Mouse (Mus musculus): ENCODE measurements around the gene Ube2z.
"Not testable (repeated sequence)": the region's sequence is repeated elsewhere in the genome, so short reads cannot be mapped to it uniquely, and the experiment has no call there.

The Ube2z gene

DNA sequence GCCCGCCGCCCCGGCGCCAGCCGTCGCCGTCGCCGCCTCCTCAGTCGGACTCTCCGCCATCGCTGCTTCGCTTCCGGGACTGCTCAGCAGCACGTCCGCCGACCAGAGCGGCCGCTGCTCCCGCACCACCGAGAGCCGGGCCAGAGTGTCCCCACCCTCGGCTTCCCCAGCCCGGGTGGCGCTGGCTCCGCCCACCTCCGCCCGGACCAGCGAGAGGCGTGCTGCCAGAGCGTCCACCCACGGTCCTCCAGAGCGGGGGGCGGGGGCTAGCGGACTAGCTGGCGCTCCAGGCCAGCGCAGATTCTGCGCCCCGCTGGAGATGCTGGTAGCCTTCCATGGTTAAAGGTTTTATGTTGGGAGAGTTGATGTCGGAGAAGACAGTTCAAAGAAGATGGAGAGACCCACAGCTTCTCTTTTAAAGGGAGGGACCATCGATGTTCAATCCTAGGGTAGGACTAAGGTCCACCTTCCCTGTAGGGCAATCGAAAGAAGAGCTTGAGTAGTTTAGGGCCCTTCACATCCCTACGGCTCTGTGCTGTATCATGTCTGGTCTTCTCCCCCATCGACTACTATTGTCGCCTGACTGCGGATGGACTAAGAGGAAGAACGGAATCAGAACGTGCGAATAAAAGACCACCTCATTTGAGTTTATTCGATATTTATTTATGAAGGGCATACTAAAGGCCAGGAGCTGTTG is at the start of gene Ube2z:
Gene Ube2z (minus strand): TSS at position 174 of the 697 bp plus-strand sequence.
- peak; percentile 98 for DNase-seq

DNA sequence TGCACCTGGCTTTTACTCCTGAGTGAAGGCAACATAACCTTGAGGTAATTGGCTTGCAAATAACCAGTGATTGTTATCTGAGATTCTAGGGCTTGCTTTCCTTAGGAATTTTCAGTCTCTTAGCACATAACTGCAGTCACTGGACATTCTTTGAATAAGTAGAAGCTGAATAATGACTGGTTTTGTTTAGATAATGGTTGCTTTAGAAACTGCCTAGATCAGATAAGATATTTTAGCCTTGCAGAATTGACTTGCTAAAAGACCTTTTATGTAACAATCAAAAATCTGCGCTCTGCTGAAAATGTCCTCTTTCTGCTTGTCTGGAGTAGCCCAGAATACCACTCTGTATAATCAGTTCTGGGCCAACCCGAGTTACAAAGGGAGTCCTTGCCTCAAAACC is 48.9 kb upstream of the Ube2z start:
- DNase-seq = no peak

DNA sequence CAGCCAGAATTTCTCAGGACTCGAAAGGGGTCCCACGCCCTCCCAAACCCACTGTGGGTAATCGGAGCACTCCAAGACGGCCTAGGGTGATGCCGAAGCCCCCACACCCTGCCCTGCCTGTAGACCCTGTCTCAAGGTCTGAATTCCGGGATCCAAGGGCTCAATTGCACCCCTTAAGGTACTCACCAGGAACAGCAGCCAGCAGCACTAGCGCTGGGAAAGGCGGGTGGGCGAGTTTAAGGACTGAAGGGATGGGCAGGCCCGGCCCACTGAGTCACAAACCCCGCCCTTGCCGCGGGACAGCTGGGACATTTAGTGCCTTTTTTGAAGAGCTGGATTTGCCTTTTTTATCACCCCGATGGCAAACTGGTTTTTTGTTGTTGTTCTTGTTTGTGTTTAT is 46.6 kb upstream of the Ube2z start, which contains the start of gene Calcoco2:
Gene Calcoco2 (minus strand): TSS at position 214 of the 400 bp plus-strand sequence.
- DNase-seq = no peak

DNA sequence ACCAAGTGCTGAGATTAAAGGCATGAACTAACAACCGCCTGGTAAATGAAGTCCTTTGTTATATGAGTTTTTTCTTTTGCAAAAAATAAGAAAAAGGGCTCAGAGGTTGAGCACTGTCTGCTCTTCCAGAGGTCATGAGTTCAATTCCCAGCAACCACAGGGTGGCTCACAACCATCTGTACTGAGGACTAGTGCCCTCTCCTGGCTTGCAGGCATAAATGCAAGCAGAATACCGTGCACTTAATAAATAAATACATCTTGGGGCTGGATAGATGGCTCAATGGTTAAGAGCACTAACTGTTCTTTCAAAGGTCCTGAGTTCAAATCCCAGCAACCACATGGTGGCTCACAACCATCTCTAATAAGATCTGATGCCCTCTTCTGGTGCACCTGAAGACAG is 45.8 kb upstream of the Ube2z start:
- DNase-seq = not testable (repeated sequence)

DNA sequence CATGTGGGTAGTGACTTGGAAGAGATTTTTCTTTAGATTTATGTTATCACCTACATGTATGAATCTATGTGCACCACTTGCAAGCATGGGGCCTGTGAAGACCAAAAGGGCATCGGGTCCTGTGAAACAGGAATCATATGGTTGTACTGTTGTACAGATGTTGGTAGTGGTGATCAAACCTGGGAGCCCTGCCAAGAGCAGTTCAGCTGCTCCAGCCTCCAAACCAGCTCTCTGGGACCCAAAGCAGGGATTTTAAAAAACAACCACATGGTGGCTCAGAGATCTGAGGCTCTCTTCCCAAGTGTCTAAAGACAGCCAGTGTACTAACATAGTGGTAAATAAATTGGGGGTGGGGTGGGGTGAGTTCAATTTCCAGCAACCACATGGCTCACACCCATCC is 43.2 kb upstream of the Ube2z start:
- DNase-seq = no peak

DNA sequence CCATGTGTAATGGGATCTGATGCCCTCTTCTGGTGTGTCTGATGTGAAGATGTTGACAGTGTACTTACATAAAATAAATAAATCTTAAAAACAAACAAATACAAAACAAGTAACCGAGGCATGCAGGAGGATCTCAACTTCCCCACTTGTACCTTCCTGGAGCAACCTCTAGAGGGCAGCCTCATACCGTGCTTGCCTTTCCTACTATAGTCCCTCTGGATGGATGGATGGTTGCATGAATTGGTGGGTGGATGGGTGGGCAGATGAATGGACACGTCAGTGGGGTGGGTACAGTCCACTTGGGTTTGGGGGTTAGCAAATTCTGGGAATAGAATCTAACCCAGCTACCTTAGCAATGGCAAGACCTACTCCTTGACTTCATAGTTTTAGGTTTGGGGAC is 28.2 kb upstream of the Ube2z start:
- peak; percentile 54 for DNase-seq

DNA sequence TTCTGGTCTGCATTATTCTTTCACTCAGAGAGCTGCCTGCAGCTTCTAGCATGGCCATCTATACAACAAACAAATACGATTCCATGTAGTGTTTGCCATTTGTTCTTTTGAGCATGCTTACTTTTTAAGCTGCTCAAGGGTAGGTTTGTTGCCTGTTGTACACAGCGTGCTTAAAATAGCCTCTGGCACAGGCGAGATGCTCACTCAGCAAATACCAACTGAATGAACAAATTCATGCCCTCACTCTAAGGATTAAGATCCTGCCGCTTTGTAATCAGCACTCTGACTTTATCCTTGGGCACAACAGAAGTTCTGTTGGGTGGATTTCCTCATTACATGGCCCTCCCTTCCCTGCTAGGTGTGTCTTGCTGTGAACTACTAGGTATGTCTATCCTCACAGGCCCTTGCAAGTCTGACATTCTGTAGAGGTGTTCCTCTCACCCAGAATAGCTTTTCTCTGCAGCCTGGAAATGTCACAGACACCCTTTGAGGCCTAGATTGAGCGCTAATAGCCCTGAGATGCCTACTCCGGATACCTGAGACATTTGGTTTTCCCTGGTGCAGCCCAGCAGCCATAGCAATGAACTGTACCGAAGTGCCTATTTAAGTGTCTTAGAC is 27.6 kb upstream of the Ube2z start:
- no peak for DNase-seq

DNA sequence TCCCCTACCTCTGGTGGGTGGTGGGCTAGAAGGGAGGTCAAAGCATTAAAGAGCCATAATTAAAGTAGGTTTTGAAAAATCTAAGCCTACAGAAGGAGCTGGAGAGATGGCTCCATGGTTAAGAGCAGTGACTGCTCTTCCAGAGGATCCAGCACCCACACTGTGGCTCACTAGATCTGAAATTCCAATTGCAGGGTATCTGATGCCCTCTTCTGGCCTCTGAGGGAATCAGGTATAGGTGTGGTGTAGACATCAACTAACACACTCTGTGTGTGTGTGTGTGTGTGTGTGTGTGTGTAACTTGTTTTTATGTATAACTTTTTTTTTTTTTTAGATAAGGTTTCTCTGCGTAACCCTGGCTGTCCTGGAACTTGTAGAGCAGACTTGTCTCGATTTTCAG is 25.9 kb upstream of the Ube2z start:
- DNase-seq = no peak

DNA sequence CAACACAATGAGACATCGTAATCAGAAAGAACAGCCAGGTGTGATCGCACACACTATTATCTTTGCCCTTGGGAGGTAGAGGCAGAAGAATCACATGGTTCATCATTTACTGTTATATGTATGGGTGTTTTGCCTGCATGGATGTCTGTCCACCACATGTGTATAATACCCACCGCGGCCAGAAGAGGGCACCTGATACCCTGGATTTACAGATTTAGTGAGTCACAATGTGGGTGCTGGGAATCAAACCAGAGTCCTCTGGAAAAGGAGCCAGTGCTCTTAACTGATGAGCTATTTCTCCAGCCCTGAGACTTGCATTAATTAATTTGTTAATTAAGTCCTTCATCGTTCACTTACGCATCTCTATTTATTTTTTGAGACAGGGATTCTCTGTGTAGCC is 22.8 kb upstream of the Ube2z start:
- DNase-seq = no peak

DNA sequence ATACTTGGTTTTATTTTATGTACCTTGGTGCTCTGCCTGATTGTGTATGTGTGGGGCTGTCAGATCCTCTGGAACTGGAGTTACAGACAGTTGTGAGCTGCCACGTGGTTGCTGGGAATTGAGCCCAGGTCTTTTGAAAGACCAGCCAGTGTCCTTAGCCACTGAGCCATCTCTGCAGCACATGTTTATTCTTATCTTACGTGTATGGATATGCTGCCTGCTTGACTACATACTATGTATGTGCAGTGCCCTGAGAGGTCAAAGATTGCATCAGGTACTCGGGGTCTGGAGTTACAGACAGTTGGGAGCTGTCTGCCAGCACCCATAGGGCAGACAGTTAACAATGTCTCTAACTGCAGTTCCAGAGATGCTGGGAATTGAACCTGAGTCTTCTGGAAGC is 17.5 kb upstream of the Ube2z start:
- no peak for DNase-seq

DNA sequence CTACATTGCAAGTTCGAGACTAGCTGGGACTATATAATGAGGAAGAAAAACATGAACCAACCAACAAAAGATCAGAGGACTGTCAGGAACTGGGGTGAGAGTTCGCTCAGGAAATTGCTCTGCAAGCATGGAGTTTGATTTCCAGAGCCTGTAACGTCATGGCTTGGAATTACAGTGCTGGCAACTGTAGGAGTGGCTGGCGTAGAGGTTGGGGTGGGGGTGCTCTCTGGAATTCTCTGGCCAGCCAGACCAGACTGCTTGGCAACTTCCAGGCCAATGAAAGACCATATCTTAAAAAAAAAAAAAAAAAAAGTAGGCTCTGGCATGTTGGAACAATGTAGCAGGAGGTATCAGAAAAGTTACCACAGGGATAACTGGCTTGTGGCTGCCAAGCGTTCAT is 15.5 kb upstream of the Ube2z start:
- DNase-seq = no peak

DNA sequence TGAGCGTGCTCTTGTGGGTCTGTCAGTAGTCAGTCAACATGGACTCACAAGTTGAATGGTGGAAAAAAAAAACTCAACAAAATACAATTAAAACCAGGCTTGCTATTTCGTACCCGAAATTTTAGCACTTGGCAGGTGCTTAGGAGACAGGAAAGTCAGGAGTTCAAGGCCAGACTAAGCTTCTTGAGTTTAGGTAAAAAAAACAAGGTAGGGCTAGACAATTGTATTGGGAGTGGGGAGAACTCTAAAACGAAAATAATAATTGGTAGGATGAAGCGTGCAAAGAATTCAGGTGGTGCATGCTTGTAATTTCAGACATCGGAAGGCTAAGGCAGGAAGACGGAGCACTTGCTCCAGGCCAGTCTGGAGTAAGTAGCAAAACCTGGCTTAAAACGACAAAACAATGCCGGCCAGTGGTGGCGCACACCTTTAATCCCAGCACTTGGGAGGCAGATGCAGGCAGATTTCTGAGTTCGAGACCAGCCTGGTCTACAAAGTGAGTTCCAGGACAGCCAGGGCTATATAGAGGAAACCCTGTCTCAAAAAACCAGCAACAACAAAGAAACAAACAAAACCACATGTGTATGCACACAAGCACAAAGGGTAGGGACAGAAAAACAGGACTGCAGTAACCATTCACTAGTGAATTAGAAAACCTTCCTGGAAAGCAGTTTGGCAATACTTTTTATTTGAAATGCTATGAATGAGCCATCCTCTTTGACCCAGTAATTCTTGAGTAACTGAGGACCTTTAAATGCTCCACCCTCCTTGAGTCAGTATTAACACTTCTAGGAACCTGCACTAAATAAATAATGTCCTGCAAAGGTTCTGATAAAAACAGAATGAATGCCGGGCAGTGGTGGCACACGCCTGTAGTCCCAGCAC is 11.3 kb upstream of the Ube2z start:
- no peak for DNase-seq

DNA sequence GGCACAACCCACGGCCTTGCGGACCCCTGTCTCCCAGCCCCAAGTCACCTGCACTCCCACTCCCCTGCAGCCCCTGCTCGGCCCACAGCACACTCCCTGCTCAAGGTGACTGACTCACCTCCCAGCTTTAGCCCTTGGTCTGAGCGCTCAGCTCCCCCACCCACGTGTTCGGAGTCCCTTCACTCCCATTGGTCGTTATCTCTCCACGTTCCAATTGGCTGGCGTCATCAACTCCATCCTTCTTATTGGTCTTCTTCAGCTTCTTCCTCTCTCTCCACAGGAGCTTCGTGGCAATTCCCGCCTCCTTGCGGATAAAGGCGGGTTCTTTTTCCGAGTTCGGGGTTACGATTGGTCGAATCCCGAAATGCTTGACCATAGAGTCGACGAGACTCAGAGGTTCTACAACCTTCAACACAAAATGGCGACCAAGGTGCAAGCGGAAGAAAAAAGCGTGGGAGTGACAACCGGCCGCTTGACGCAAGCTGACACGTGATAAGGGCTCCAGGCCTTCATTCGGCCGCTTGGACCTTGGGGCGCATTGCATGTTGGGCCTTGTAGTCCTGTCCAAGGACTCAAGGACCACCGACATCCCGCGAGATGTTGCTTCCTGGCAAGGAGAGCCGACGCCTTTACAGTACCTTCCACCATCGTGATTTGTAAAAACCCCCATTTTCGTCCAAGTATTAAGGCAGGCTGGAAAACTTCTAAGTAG is 10.5 kb upstream of the Ube2z start, which contains the start of gene Atp5g1:
Gene Atp5g1 (minus strand): TSS at position 162 of the 712 bp plus-strand sequence.
- DNase-seq = peak; percentile 97

DNA sequence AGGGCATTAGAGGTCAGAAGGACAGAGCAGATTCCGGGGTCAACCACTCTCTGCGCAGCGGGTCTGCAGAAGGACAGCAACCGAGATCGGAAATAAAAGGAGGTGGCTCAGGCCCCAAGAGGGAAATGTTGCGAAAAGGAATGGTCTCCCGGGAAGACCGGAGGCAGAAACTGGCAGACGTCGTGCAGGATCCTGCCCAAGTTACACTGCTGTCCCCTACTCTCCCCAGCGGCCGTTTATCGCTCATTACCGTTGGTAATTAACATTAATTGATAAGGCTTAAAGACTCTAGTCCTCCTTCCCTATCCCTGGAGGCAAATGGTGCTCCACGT is 10.0 kb upstream of the Ube2z start:
- no peak for DNase-seq

DNA sequence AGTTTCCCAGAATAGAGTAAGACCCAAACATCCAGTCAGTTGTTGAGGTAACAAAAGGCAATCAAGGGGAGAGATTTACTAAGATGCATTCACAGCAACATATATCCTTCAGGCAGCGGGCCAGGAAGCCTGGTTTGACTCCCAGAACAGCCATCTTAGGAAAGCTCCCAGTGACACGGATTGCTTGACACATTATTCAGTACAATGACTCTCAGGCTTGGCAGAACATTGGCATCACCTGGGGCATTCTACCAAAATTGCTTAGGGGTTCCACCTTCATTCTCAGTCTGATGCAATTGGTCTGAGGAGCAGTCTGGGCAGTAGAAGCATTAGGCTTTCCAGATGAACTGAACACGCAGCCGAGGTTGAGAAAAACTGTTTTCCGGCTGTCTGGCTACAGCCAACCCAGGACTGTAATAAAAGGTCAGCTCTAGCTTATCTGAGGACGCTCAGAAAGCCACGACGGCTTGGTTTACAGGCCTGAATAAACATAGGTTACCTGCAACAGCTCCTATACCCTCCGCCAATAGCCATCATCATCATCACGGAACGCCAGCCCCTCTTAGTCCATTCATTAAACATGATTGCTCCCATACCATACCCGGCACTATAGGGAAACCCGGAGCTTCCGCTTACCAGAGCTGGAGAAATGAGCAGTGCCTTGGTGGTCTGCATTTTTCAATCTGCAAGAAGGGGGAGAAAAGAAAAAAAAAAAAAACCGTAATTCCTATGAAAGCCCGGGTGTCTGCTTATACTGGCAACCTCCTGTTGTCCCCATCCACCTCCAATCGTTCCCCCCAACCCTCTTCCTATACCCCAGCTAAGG is 9.4 kb upstream of the Ube2z start:
- peak; percentile 33 for DNase-seq

DNA sequence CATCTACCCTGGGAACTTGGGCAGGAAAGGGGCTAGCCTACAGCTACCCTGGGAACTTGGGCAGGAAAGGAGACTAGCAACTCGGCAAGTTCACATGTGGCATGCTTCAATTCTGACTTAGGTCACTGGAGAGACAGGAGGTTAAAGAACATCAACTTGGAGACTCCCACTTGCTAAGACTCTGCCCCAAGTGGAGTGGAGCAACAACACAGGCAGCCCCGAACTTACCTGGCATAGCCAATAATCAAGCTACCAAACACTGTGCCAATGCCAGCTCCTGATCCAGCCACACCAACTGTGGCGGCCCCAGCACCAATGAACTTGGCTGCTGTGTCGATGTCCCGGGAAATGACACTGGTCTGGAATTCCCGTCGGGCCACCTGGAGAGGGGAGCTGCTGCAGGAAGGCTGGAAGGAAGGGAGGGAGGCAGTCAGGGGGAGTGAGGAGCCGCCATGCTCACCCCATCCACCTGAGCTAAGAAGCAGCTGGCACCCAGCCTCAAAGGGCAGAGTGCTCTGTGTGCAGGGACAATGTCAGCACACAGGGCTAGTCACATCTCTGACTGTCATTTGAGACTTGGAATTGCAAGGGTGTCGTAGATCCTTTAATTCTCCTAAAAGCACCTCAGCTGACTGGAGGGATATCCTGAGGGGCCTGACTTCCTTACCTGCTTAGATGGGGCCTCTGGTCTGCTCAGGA is 8.3 kb upstream of the Ube2z start:
- peak; percentile 28 for DNase-seq

DNA sequence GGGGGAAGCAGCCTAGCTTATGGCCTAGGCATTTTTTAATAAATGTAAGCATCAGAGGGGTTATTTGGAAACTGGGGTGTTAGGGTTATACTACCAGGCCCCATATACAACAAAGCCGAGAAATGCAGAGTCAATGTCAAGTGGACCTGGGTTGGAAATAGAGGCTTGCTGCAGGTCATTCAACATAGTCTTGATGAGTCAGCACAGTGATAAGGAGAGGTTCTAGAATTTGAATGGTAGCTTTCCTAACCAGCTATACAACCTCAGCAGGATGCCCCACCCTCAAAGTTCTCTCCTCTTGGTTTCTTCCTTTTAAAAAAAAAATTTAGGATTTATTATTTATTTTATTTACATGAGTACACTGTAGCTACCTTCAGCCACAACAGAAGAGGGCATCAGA is 5.8 kb upstream of the Ube2z start:
- DNase-seq = no peak

DNA sequence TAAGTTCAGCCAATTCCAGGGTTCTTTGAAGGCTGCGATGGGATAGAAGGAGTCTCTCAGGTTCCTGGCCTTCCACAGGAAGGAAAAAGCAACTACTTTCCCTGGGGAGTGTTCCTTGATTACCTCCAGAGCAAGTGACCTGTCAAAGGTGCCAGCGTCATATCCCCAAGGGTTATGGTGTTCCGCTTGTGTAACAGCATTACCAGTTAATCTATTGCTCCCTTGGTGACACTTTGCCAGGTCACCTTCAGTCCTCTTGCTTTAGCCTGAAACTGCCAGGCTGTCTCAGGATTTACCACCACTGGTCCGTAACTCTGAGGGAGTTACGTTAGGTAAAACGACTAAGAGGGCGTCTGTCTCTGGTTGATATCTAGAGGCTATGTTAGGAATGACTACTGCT is 5.2 kb upstream of the Ube2z start:
- DNase-seq = peak; percentile 18

DNA sequence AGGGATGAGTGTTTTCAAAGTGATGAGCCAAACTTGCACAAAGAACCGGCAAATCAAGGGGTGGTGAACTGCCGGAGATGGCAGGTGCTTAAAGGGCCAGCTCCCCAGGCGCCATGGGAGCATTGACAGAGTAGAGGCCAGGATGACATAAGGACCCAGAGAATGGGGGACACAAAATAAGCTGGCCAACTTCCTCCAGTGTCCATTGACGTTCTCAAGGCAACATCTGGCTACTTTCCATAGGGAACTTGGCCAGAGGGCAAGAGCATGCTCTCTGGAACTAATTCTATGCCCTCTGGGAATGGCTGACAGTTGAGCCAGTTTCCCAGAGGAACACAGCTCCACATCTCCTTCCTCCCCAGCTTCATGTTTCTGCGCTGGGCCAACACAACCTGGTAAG is 3.0 kb upstream of the Ube2z start:
- peak; percentile 9 for DNase-seq

DNA sequence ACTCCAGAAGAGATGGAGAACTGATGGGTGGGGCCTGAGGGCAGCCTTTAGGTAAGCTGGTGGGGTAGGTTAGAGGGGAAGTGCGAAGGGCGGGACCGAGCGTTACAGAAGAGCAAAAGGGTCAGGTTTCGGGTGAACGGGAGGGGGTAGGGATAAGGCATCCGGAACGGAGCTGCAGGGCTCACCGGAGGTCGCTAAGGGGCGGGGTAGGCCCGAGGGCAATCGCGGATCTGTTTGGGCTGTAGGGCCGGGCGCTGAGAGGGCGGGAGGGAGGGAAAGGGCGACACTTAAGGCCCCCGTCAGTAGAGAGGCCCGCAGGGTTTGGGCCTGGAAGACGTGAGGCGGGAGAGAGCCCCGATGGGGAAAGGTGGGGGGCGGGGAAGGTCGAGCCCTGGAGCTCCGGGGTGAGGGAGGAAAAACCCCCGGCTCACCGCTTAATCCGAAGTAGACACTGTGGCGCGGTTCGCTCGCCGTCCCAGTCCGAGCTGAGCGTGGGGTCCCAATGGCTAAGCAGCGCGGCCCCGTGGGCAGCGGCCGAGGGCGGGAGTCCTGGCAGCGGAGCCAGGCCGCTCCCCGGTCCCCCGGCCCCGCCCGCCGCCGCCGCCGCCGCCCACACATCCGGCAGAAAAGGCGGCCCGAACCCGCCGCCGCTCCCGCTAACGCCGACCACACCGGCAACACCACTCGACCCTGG is 520 bp downstream of the Ube2z start:
- no peak for DNase-seq

DNA sequence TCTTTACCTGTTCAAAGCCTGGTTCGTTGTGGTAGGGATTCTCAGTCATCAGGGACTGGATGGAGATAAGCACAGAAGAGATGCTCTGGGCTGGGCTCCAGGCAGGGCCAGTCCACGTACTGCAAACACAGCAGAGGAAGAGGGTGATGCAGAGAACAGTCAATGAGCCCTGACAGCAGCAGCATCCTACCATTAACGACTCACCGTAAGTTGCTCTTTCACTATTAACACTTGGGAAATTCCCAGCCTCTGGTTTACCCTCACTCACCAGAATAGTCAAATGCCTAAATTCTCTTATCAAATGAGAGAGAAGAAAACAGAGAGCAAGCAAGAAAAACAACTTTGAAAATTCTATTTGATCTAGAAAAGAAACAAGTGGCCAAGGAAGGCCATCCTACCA is 6.9 kb downstream of the Ube2z start:
- DNase-seq = no peak
